Mouse (Mus musculus) MEL (cell line): ENCODE data around the gene Macf1. TPM values are rescaled to one million over a fixed set of nuclear protein-coding genes. Genes with fewer than 3 reads are reported as not detected.

Source experiments
- DNase-seq: peaks from one replicate; pipeline ENCODE4 v3.0.0; 2011; ENCODE audit warnings: low read depth, low spot score
- H3K27ac ChIP-seq: 2 replicates; pipeline ENCODE4 v1.5.1; 2012; ENCODE audit warnings: low read depth, mild to moderate bottlenecking, control low read depth, low read length, moderate library complexity; ENCODE audit not compliant: control insufficient read depth
- H3K27me3 ChIP-seq, 2 experiments: fragments of 150-350 bp in 1 of 2; sonication (generic) in 1 of 2; 2 replicates each; pipeline ENCODE4 v1.6.1; 2012; ENCODE audit warnings: low read length in 2 of 2, mild to moderate bottlenecking in 2 of 2, improper control_type of control experiment in 1 of 2, moderate library complexity in 1 of 2; ENCODE audit not compliant: insufficient read depth in 2 of 2, control insufficient read depth in 1 of 2
- H3K36me3 ChIP-seq, 2 experiments: 2 replicates each; pipeline ENCODE4 v1.6.1; 2012 to 2014; ENCODE audit warnings: low read length in 2 of 2, improper control_type of control experiment in 1 of 2, inconsistent platforms in 1 of 2, mild to moderate bottlenecking in 1 of 2; ENCODE audit not compliant: insufficient read depth in 2 of 2, control insufficient read depth in 1 of 2
- H3K4me1 ChIP-seq, 2 experiments: fragments of 150-350 bp in 1 of 2; sonication (generic) in 1 of 2; 2 replicates each; pipeline ENCODE4 v1.6.1; 2012; ENCODE audit warnings: low read length in 2 of 2, improper control_type of control experiment in 1 of 2, mild to moderate bottlenecking in 1 of 2; ENCODE audit not compliant: insufficient read depth in 2 of 2, control insufficient read depth in 1 of 2
- H3K4me3 ChIP-seq, 2 experiments: fragments of 150-350 bp in 1 of 2; sonication (generic) in 1 of 2; 2 replicates each; pipeline ENCODE4 v1.5.1; 2012; ENCODE audit warnings: low read depth in 2 of 2, low read length in 2 of 2, mild to moderate bottlenecking in 2 of 2, moderate library complexity in 2 of 2, control low read depth in 1 of 2, improper control_type of control experiment in 1 of 2; ENCODE audit not compliant: control insufficient read depth in 1 of 2, insufficient read depth in 1 of 2
- H3K79me2 ChIP-seq: 2 replicates; pipeline ENCODE4 v1.6.1; 2012; ENCODE audit warnings: mild to moderate bottlenecking, low read length, moderate library complexity; ENCODE audit not compliant: control insufficient read depth, poor library complexity, insufficient read depth
- H3K9ac ChIP-seq: 2 replicates; pipeline ENCODE4 v1.6.1; 2012; ENCODE audit warnings: low read depth, mild to moderate bottlenecking, control low read depth, low read length, moderate library complexity; ENCODE audit not compliant: control insufficient read depth, poor library complexity, severe bottlenecking
- H3K9me3 ChIP-seq: fragments of 150-350 bp; sonication (generic); replicated peaks from 2 replicates; pipeline ENCODE4 v1.6.1; 2012; ENCODE audit warnings: mild to moderate bottlenecking, low read length, improper control_type of control experiment, moderate library complexity; ENCODE audit not compliant: insufficient read depth
- BHLHE40 ChIP-seq: IDR thresholded peaks from 2 replicates; pipeline ENCODE4 v1.6.1; 2012; ENCODE audit warnings: low read depth, mild to moderate bottlenecking, inconsistent platforms, low read length, improper control_type of control experiment, borderline replicate concordance
- CHD1 ChIP-seq: IDR thresholded peaks from 2 replicates; pipeline ENCODE4 v1.6.1; 2012; ENCODE audit warnings: low read depth, mild to moderate bottlenecking, inconsistent platforms, low read length, improper control_type of control experiment
- CTCF ChIP-seq, 3 experiments: IDR thresholded peaks in 2 of 3; conservative IDR thresholded peaks in 1 of 3; 2 replicates each; pipeline ENCODE4 v1.5.1; 2011 to 2012; ENCODE audit warnings: low read length in 3 of 3, low read depth in 2 of 3, mild to moderate bottlenecking in 2 of 3, improper control_type of control experiment in 1 of 3, inconsistent platforms in 1 of 3, mixed read lengths in 1 of 3, moderate library complexity in 1 of 3; ENCODE audit not compliant: control insufficient read depth in 1 of 3, insufficient read depth in 1 of 3, poor library complexity in 1 of 3, severe bottlenecking in 1 of 3
- E2F4 ChIP-seq: IDR thresholded peaks from 2 replicates; pipeline ENCODE4 v1.6.1; 2011; ENCODE audit warnings: low read depth, low read length, improper control_type of control experiment, borderline replicate concordance
- EP300 ChIP-seq, 2 experiments: IDR thresholded peaks; 2 replicates each; pipeline ENCODE4 v1.6.1; 2011; ENCODE audit warnings: improper control_type of control experiment in 2 of 2, low read length in 2 of 2, low read depth in 1 of 2, mild to moderate bottlenecking in 1 of 2
- ETS1 ChIP-seq: IDR thresholded peaks from 2 replicates; pipeline ENCODE4 v1.6.1; 2012; ENCODE audit warnings: low read depth, mild to moderate bottlenecking, inconsistent platforms, low read length, improper control_type of control experiment, moderate library complexity
- GABPA ChIP-seq: IDR thresholded peaks from 2 replicates; pipeline ENCODE4 v1.6.1; 2012; ENCODE audit warnings: low read depth, mild to moderate bottlenecking, inconsistent platforms, low read length, improper control_type of control experiment, moderate library complexity
- GATA1 ChIP-seq: IDR thresholded peaks from 2 replicates; pipeline ENCODE4 v1.6.1; 2011; ENCODE audit warnings: low read depth, low read length, improper control_type of control experiment
- JUND ChIP-seq: IDR thresholded peaks from 2 replicates; pipeline ENCODE4 v1.6.1; 2011; ENCODE audit warnings: low read depth, mild to moderate bottlenecking, improper control_type of control experiment, low read length
- KAT2A ChIP-seq: conservative IDR thresholded peaks from 2 replicates; pipeline ENCODE4 v1.6.1; 2012; ENCODE audit warnings: low read depth, low read length, improper control_type of control experiment, inconsistent platforms
- MAFK ChIP-seq: IDR thresholded peaks from 2 replicates; pipeline ENCODE4 v1.6.1; 2011; ENCODE audit warnings: low read depth, mild to moderate bottlenecking, low read length, improper control_type of control experiment, borderline replicate concordance
- MAX ChIP-seq: IDR thresholded peaks from 2 replicates; pipeline ENCODE4 v1.6.1; 2011; ENCODE audit warnings: low read length, improper control_type of control experiment
- MAZ ChIP-seq: IDR thresholded peaks from 2 replicates; pipeline ENCODE4 v1.6.1; 2012; ENCODE audit warnings: low read depth, mild to moderate bottlenecking, inconsistent platforms, low read length, improper control_type of control experiment
- MEF2A ChIP-seq: IDR thresholded peaks from 2 replicates; pipeline ENCODE4 v1.6.1; 2014; ENCODE audit warnings: low read depth, mild to moderate bottlenecking, inconsistent platforms, low read length, improper control_type of control experiment; ENCODE audit not compliant: poor library complexity, insufficient replicate concordance, severe bottlenecking; ENCODE audit errors: extremely low read depth
- MYB ChIP-seq: IDR thresholded peaks from 2 replicates; pipeline ENCODE4 v1.6.1; 2011; ENCODE audit warnings: mild to moderate bottlenecking, low read depth, low read length, improper control_type of control experiment
- MYC ChIP-seq: IDR thresholded peaks from 2 replicates; pipeline ENCODE4 v1.6.1; 2011; ENCODE audit warnings: low read depth, mild to moderate bottlenecking, low read length, improper control_type of control experiment, moderate library complexity
- NELFE ChIP-seq: IDR thresholded peaks from 2 replicates; pipeline ENCODE4 v1.6.1; 2011; ENCODE audit warnings: low read depth, low read length, improper control_type of control experiment
- NRF1 ChIP-seq: IDR thresholded peaks from 2 replicates; pipeline ENCODE4 v1.6.1; 2014; ENCODE audit warnings: low read depth, mild to moderate bottlenecking, inconsistent platforms, low read length, improper control_type of control experiment, moderate library complexity; ENCODE audit not compliant: poor library complexity, insufficient read depth, severe bottlenecking
- POLR2A ChIP-seq, 2 experiments: IDR thresholded peaks; 2 replicates each; pipeline ENCODE4 v1.6.1; 2011 to 2012; ENCODE audit warnings: low read length in 2 of 2, mild to moderate bottlenecking in 2 of 2, control low read depth in 1 of 2, improper control_type of control experiment in 1 of 2, low read depth in 1 of 2, moderate library complexity in 1 of 2; ENCODE audit not compliant: control insufficient read depth in 1 of 2, insufficient read depth in 1 of 2, poor library complexity in 1 of 2
- POLR2AphosphoS2 ChIP-seq: IDR thresholded peaks from 2 replicates; pipeline ENCODE4 v1.6.1; 2011; ENCODE audit warnings: low read length, improper control_type of control experiment
- POLR2AphosphoS5 ChIP-seq: IDR thresholded peaks from 2 replicates; pipeline ENCODE4 v1.6.1; 2012; ENCODE audit warnings: low read depth, borderline replicate concordance, mild to moderate bottlenecking, inconsistent platforms, low read length, moderate library complexity, mixed read lengths
- RCOR1 ChIP-seq: IDR thresholded peaks from 2 replicates; pipeline ENCODE4 v1.6.1; 2012; ENCODE audit warnings: low read depth, mild to moderate bottlenecking, inconsistent platforms, low read length, improper control_type of control experiment
- SMC3 ChIP-seq: IDR thresholded peaks from 2 replicates; pipeline ENCODE4 v1.6.1; 2011; ENCODE audit warnings: low read depth, low read length, improper control_type of control experiment
- TAL1 ChIP-seq: IDR thresholded peaks from 2 replicates; pipeline ENCODE4 v1.6.1; 2012; ENCODE audit warnings: mild to moderate bottlenecking, inconsistent platforms, low read length, moderate library complexity, mixed read lengths
- TBP ChIP-seq: IDR thresholded peaks from 2 replicates; pipeline ENCODE4 v1.8.0; 2011; ENCODE audit warnings: low read depth, low read length, improper control_type of control experiment
- USF2 ChIP-seq, 2 experiments: IDR thresholded peaks; 2 replicates each; pipeline ENCODE4 v1.6.1; 2011 to 2012; ENCODE audit warnings: improper control_type of control experiment in 2 of 2, low read length in 2 of 2, borderline replicate concordance in 1 of 2, inconsistent platforms in 1 of 2, low read depth in 1 of 2, mild to moderate bottlenecking in 1 of 2; ENCODE audit not compliant: insufficient read depth in 1 of 2
- ZC3H11A ChIP-seq: IDR thresholded peaks from 2 replicates; pipeline ENCODE4 v1.6.1; 2012; ENCODE audit warnings: low read depth, mild to moderate bottlenecking, inconsistent platforms, low read length, improper control_type of control experiment
- ZMIZ1 ChIP-seq: IDR thresholded peaks from 2 replicates; pipeline ENCODE4 v1.6.1; 2012; ENCODE audit warnings: low read depth, mild to moderate bottlenecking, inconsistent platforms, low read length, improper control_type of control experiment, moderate library complexity
- ZNF384 ChIP-seq: IDR thresholded peaks from 2 replicates; pipeline ENCODE4 v1.6.1; 2012; ENCODE audit warnings: low read depth, mild to moderate bottlenecking, inconsistent platforms, low read length, improper control_type of control experiment
- polyA plus RNA-seq, 2 experiments: library from polyadenylated mRNA; stranded (reverse) in 1 of 2; unstranded in 1 of 2; fragments of >175 nt in 1 of 2; fragments of >200 nt in 1 of 2; gene quantifications; 2 replicates each; pipeline versions ENCODE4 v1.2.1 to v1.2.4; 2012; ENCODE audit warnings: low replicate concordance in 2 of 2, low read depth in 1 of 2; ENCODE audit not compliant: insufficient read length in 2 of 2, insufficient read depth in 1 of 2, missing spikeins in 1 of 2
- total RNA-seq: library from RNA; depleted of rRNA; stranded (reverse); fragments of 300-350 nt; gene quantifications from 2 replicates; pipeline ENCODE4 v1.2.3, GENCODE M21; 2012; rRNA removed

Macf1 gene
- total RNA-seq: 60.8 and 64.6 TPM in 2 replicates
- polyA plus RNA-seq: 10 to 100 TPM; 18.5 to 71.4 TPM

- Histone ChIP-seq H3K36me3 (no peaks in the 10 kb centered on the region), H3K4me1 (no peaks in the 10 kb centered on the region), H3K9me3 (no peaks in the 10 kb centered on the region), H3K9ac (no peak within 1 kb of the TSS), H3K27me3 (peaks cover 1 to 3% of the 10 kb centered on the region in 2 experiments), H3K4me3 (no peak within 1 kb of the TSS), H3K79me2 (no peaks in the 10 kb centered on the region), H3K27ac (no peak within 1 kb of the TSS)
- no peak for TF ChIP-seq BHLHE40
- no peak for TF ChIP-seq ZMIZ1
- no peak for TF ChIP-seq ETS1
- TF ChIP-seq ZNF384: no peak
- TF ChIP-seq MYC: no peak
- TF ChIP-seq E2F4: no peak
- TF ChIP-seq ZC3H11A: no peak
- no peak for TF ChIP-seq EP300 (IDR thresholded peaks at IDR 0.05; ENCODE audit: low read depth in 1 of 2, low read length in 2 of 2)
- TF ChIP-seq POLR2AphosphoS5: no peak
- no peak for TF ChIP-seq POLR2AphosphoS2
- TF ChIP-seq POLR2A (IDR thresholded peaks at IDR 0.05; ENCODE audit: control insufficient read depth in 1 of 2, insufficient read depth in 1 of 2, low read depth in 1 of 2, low read length in 2 of 2, poor library complexity in 1 of 2): no peak
- TF ChIP-seq JUND: no peak
- TF ChIP-seq NRF1: no peak
- no peak for TF ChIP-seq TAL1
- TF ChIP-seq CHD1: no peak
- TF ChIP-seq GATA1: no peak
- TF ChIP-seq MEF2A: no peak
- no peak for TF ChIP-seq CTCF (IDR thresholded peaks at IDR 0.05 in 2 of 3, conservative IDR thresholded peaks at IDR 0.05 in 1 of 3; ENCODE audit: control insufficient read depth in 1 of 3, insufficient read depth in 1 of 3, low read depth in 2 of 3, low read length in 3 of 3, poor library complexity in 1 of 3, severe bottlenecking in 1 of 3)
- DNase-seq: no peak
Observed at GRCm38 (mm10) chr4:123684260-123684659, at the start of gene Macf1. TSS of gene Macf1 (minus strand) at chr4:123684360.

- Histone ChIP-seq H3K27ac (no peak overlapping the region), H3K27me3 (no peaks in the 10 kb centered on the region), H3K36me3 (peaks cover 0 to 9% of the 10 kb centered on the region in 2 experiments; a peak in 2 of 4 replicates), H3K9me3 (no peaks in the 10 kb centered on the region), H3K79me2 (no peaks in the 10 kb centered on the region), H3K4me1 (no peaks in the 10 kb centered on the region), H3K4me3 (no peak overlapping the region), H3K9ac (no peak overlapping the region)
- DNase-seq: no peak
- TF ChIP-seq GATA1 (no peak), NELFE (no peak), MYB (no peak), MYC (no peak), CHD1 (no peak), KAT2A (no peak), POLR2A (IDR thresholded peaks at IDR 0.05; ENCODE audit: control insufficient read depth in 1 of 2, insufficient read depth in 1 of 2, low read depth in 1 of 2, low read length in 2 of 2, poor library complexity in 1 of 2) (no peak), MAX (no peak), RCOR1 (no peak), JUND (no peak), SMC3 (no peak), TBP (no peak), E2F4 (no peak), MAFK (no peak), CTCF (IDR thresholded peaks at IDR 0.05 in 2 of 3, conservative IDR thresholded peaks at IDR 0.05 in 1 of 3; ENCODE audit: control insufficient read depth in 1 of 3, insufficient read depth in 1 of 3, low read depth in 2 of 3, low read length in 3 of 3, poor library complexity in 1 of 3, severe bottlenecking in 1 of 3) (no peak), MAZ (no peak), USF2 (IDR thresholded peaks at IDR 0.05; ENCODE audit: borderline replicate concordance in 1 of 2, insufficient read depth in 1 of 2, low read depth in 1 of 2, low read length in 2 of 2) (no peak), TAL1 (no peak), GABPA (no peak), NRF1 (no peak)
Observed at GRCm38 (mm10) chr4:123733532-123733931, 49.4 kb upstream of the Macf1 start.
